ENCODE assay signal across 8 mouse cellular contexts in genomic region chrX:53608879-53609278, GRCm38 (mm10). TPM values are rescaled to one million over a fixed set of nuclear protein-coding genes. Genes with fewer than 3 reads are reported as not detected.
DNase-seq lines count a peak whose midpoint lies in the region; ATAC-seq and TF ChIP-seq lines count a peak whose summit lies in the region.
"Not testable (repeated sequence)": the region's sequence is repeated elsewhere in the genome, so short reads cannot be mapped to it uniquely, and the experiment has no call there.

Gm14597 (minus strand) TSS chrX:53608979.

- peak within 1 kb of the TSS; percentile 58 for H3K9ac ChIP-seq in forebrain, embryonic 12.5 days
- H3K9ac ChIP-seq in heart, embryonic 15.5 days, result peak within 1 kb of the TSS; percentile 57
- peak within 1 kb of the TSS; percentile 55 for H3K9ac ChIP-seq in intestine, embryonic 16.5 days (ENCODE audit: low read depth, low read length)
- peak within 1 kb of the TSS; percentile 58 for H3K9ac ChIP-seq in limb, embryonic 14.5 days (ENCODE audit: low read depth, low read length, severe bottlenecking)
- H3K9ac ChIP-seq in lung, embryonic 16.5 days (ENCODE audit: low read length), result peak within 1 kb of the TSS; percentile 71
- peak within 1 kb of the TSS; percentile 52 for H3K9ac ChIP-seq in neural tube, embryonic 11.5 days (ENCODE audit: low read length)

- H3K4me3 ChIP-seq in bone marrow macrophage, adult 2 months (ENCODE audit: insufficient read depth, low read length), result peak within 1 kb of the TSS; percentile 60
- peak within 1 kb of the TSS; percentile 39 for H3K4me3 ChIP-seq in forebrain, embryonic 12.5 days (replicated peaks)
- peak within 1 kb of the TSS; percentile 59 for H3K4me3 ChIP-seq in heart, embryonic 15.5 days
- H3K4me3 ChIP-seq in intestine, embryonic 16.5 days (ENCODE audit: low read length), result peak within 1 kb of the TSS; percentile 48
- peak within 1 kb of the TSS; percentile 43 for H3K4me3 ChIP-seq in limb, embryonic 14.5 days (replicated peaks; ENCODE audit: low read length)
- peak within 1 kb of the TSS; percentile 48 for H3K4me3 ChIP-seq in lung, embryonic 16.5 days (ENCODE audit: low read length)
- peak within 1 kb of the TSS; percentile 36 for H3K4me3 ChIP-seq in neural tube, embryonic 11.5 days (ENCODE audit: low read depth, low read length)
- H3K4me3 ChIP-seq in thymus, adult 2 months (ENCODE audit: control insufficient read depth, insufficient read depth, low read length), result peak within 1 kb of the TSS; percentile 85

- not testable (repeated sequence) for H3K36me3 ChIP-seq in forebrain, embryonic 12.5 days (replicated peaks); heart, embryonic 15.5 days; intestine, embryonic 16.5 days (ENCODE audit: control insufficient read depth, insufficient read depth, low read length); limb, embryonic 14.5 days (ENCODE audit: control insufficient read depth, insufficient read depth, low read length); lung, embryonic 16.5 days (ENCODE audit: control insufficient read depth, insufficient read depth, low read length); neural tube, embryonic 11.5 days (ENCODE audit: control insufficient read depth, insufficient read depth, low read length); thymus, adult 2 months (ENCODE audit: control insufficient read depth, insufficient read depth, low read length)

- ATAC-seq in forebrain, embryonic 12.5 days (ENCODE audit: low FRiP score); heart, embryonic 15.5 days (replicated peaks; ENCODE audit: insufficient number of reproducible peaks, insufficient read depth, low FRiP score, low read depth); intestine, embryonic 16.5 days; limb, embryonic 14.5 days (ENCODE audit: low FRiP score, low read depth); lung, embryonic 16.5 days (ENCODE audit: low read depth); neural tube, embryonic 11.5 days (ENCODE audit: insufficient read depth, low FRiP score, low TSS enrichment): not testable (repeated sequence)

- not testable (repeated sequence) for H3K4me1 ChIP-seq in bone marrow macrophage, adult 2 months (ENCODE audit: control insufficient read depth, insufficient read depth, low read length); forebrain, embryonic 12.5 days; heart, embryonic 15.5 days (replicated peaks); intestine, embryonic 16.5 days (ENCODE audit: control insufficient read depth, insufficient read depth, low read length); limb, embryonic 14.5 days (ENCODE audit: control insufficient read depth, insufficient read depth, low read length); lung, embryonic 16.5 days (replicated peaks; ENCODE audit: control insufficient read depth, insufficient read depth, low read length); neural tube, embryonic 11.5 days (ENCODE audit: control insufficient read depth, insufficient read depth, low read length); thymus, adult 2 months (replicated peaks; ENCODE audit: control insufficient read depth, insufficient read depth, low read length)

- peak within 1 kb of the TSS; percentile 53 for H3K4me2 ChIP-seq in forebrain, embryonic 12.5 days
- H3K4me2 ChIP-seq in heart, embryonic 15.5 days, result peak within 1 kb of the TSS; percentile 64
- H3K4me2 ChIP-seq in intestine, embryonic 16.5 days (ENCODE audit: low read depth, low read length), result peak within 1 kb of the TSS; percentile 55
- peak within 1 kb of the TSS; percentile 51 for H3K4me2 ChIP-seq in limb, embryonic 14.5 days (replicated peaks; ENCODE audit: low read depth, low read length, severe bottlenecking)
- H3K4me2 ChIP-seq in lung, embryonic 16.5 days (ENCODE audit: low read depth, low read length), result peak within 1 kb of the TSS; percentile 49
- peak within 1 kb of the TSS; percentile 45 for H3K4me2 ChIP-seq in neural tube, embryonic 11.5 days (ENCODE audit: low read depth)

- not testable (repeated sequence) for TF ChIP-seq CTCF in bone marrow macrophage, adult 2 months (IDR thresholded peaks at IDR 0.05; ENCODE audit: low read depth, low read length); thymus, adult 2 months (IDR thresholded peaks at IDR 0.05; ENCODE audit: borderline replicate concordance, control insufficient read depth, extremely low read depth, insufficient read depth, low read length, poor library complexity)

- H3K27me3 ChIP-seq in forebrain, embryonic 12.5 days; heart, embryonic 15.5 days; intestine, embryonic 16.5 days (replicated peaks; ENCODE audit: control insufficient read depth, insufficient read depth, low read length); limb, embryonic 14.5 days (ENCODE audit: control insufficient read depth, insufficient read depth, low read length); lung, embryonic 16.5 days (ENCODE audit: control insufficient read depth, insufficient read depth, low read depth, low read length); neural tube, embryonic 11.5 days (ENCODE audit: control insufficient read depth, insufficient read depth, low read length); thymus, adult 2 months (ENCODE audit: control insufficient read depth, insufficient read depth, low read length): not testable (repeated sequence)

- not testable (repeated sequence) for H3K9me3 ChIP-seq in forebrain, embryonic 12.5 days; heart, embryonic 15.5 days (replicated peaks); intestine, embryonic 16.5 days (ENCODE audit: control insufficient read depth, low read length); limb, embryonic 14.5 days (ENCODE audit: control insufficient read depth, low read length); lung, embryonic 16.5 days (ENCODE audit: control insufficient read depth, low read length); neural tube, embryonic 11.5 days (ENCODE audit: control insufficient read depth, low read length)

- TF ChIP-seq POLR2A in bone marrow macrophage, adult 2 months (IDR thresholded peaks at IDR 0.05; ENCODE audit: borderline replicate concordance, low read depth, low read length); limb, embryonic 14.5 days (IDR thresholded peaks at IDR 0.05; ENCODE audit: borderline replicate concordance, extremely low read depth, insufficient read depth, insufficient read length); thymus, adult 2 months (IDR thresholded peaks at IDR 0.05; ENCODE audit: control insufficient read depth, extremely low read depth, insufficient read depth, low read length, poor library complexity): not testable (repeated sequence)

- WGBS in forebrain, embryonic 12.5 days, result 76% methylated on average over 2 of the region's 4 CpGs
- 81% methylated on average over 1 of the region's 4 CpGs for WGBS in heart, embryonic 15.5 days
- WGBS in intestine, embryonic 16.5 days, result 97% methylated on average over 3 of the region's 4 CpGs
- WGBS in limb, embryonic 14.5 days, result 75% methylated on average over 2 of the region's 4 CpGs
- 85% methylated on average over 1 of the region's 4 CpGs for WGBS in lung, embryonic 16.5 days
- 70% methylated on average over 2 of the region's 4 CpGs for WGBS in neural tube, embryonic 11.5 days
- WGBS in thymus, adult 2 months, result 92% methylated on average over 3 of the region's 4 CpGs

- not testable (repeated sequence) for DNase-seq in limb, embryonic 14.5 days (ENCODE audit: low spot score); neural tube, embryonic 11.5 days (ENCODE audit: low spot score); thymus, adult 2 months

- H3K27ac ChIP-seq in bone marrow macrophage, adult 2 months (ENCODE audit: insufficient read depth, low read depth, low read length); intestine, embryonic 16.5 days (ENCODE audit: low read length); limb, embryonic 14.5 days (replicated peaks; ENCODE audit: low read depth, low read length); lung, embryonic 16.5 days (ENCODE audit: low read length); neural tube, embryonic 11.5 days (ENCODE audit: low read depth, low read length); thymus, adult 2 months (ENCODE audit: control insufficient read depth, insufficient read depth, low read length): not testable (repeated sequence)
- H3K27ac ChIP-seq in forebrain, embryonic 12.5 days, result 0 out of 2 replicates have a peak within 1 kb of the TSS, but pooled peaks have one; percentile 25
- H3K27ac ChIP-seq in heart, embryonic 15.5 days, result peak within 1 kb of the TSS; percentile 70

RNA-seq across cellular contexts. Expression of gene Gm14597, which starts in this region (rescaled TPM):
- polyA plus RNA-seq in bone marrow macrophage, adult 2 months (2012; ENCODE audit: insufficient read depth, insufficient read length, missing spikeins), result not detected in 2 replicates
- polyA plus RNA-seq in forebrain, embryonic 12.5 days (2016; fragmentation: Nextera tagmentation; extraction: Ambion mirVana), result 0.44 TPM in 1 of 2 replicates, not detected in the other
- not detected in 2 replicates for polyA plus RNA-seq in heart, embryonic 15.5 days (2015; fragmentation: Nextera tagmentation; extraction: Ambion mirVana)
- polyA plus RNA-seq in intestine, embryonic 16.5 days (2015; fragmentation: Nextera tagmentation; extraction: Ambion mirVana), result not detected in 2 replicates
- not detected in 2 replicates for polyA plus RNA-seq in limb, embryonic 14.5 days (2012; rRNA removed)
- not detected in 2 replicates for polyA plus RNA-seq in limb, embryonic 14.5 days (2014; fragmentation: Nextera tagmentation; extraction: Ambion mirVana)
- polyA plus RNA-seq in lung, embryonic 16.5 days (2015; fragmentation: Nextera tagmentation; extraction: Ambion mirVana), result not detected in 2 replicates
- polyA plus RNA-seq in neural tube, embryonic 11.5 days (2014; fragmentation: Nextera tagmentation; extraction: Ambion mirVana), result not detected in 2 replicates
- not detected in 2 replicates for polyA plus RNA-seq in thymus, adult 2 months (2012; rRNA removed)
